Mouse (Mus musculus): ENCODE measurements around the gene Exosc8.
"Not testable (repeated sequence)": the region's sequence is repeated elsewhere in the genome, so short reads cannot be mapped to it uniquely, and the experiment has no call there.

Exosc8 gene

DNA sequence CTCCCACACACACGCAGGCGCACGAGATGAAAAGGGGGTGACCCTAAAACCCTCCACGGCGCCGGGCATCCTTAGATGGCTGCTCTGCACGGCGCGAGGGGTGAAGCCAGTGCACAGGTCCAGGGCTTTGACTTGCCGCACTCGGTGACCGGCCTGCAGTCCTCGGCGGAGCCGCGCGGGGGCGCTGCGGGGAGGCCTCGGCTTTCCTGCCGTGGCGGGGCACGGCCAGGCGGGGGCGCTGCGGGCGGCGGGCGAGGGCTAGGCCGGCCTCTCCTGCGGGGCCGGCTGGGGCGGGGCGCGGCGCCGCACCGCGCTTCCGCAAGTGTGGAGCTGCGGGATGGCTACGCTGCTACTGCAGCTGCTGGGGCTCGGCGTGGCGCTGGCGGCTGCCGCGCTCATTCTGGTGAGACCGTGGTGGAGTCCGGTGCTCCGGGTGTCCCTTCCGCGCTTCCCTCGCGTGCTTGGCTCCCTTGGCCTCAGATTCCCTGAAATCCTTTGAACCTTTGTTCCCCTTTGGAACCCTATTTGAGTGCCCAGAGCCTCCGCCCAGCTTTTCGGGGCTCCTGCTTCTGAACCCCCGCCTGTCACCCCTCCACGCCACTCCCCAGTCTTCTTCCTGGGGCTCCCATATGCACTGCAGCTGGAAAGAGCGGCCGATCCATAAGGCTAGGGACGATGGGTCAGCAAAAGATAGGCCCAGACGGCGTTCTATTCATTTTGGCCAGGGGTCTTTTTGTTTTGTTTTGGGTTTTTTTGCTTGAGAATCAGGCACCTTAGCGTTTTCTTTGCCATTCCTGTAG lies at the start of gene Exosc8, which contains the start of gene Alg5:
TSS of gene Exosc8 (minus strand) at position 147 of the 800 bp plus-strand sequence.
TSS of gene Alg5 (plus strand) at position 293 of the 800 bp plus-strand sequence.
- DNase-seq: peak; percentile 98

GRCm38 (mm10) chr3:54775989-54776631 lies 40.9 kb upstream of the Exosc8 start:
- DNase-seq: no peak

GRCm38 (mm10) chr3:54773613-54774012 lies 38.4 kb upstream of the Exosc8 start:
- DNase-seq: no peak

DNA sequence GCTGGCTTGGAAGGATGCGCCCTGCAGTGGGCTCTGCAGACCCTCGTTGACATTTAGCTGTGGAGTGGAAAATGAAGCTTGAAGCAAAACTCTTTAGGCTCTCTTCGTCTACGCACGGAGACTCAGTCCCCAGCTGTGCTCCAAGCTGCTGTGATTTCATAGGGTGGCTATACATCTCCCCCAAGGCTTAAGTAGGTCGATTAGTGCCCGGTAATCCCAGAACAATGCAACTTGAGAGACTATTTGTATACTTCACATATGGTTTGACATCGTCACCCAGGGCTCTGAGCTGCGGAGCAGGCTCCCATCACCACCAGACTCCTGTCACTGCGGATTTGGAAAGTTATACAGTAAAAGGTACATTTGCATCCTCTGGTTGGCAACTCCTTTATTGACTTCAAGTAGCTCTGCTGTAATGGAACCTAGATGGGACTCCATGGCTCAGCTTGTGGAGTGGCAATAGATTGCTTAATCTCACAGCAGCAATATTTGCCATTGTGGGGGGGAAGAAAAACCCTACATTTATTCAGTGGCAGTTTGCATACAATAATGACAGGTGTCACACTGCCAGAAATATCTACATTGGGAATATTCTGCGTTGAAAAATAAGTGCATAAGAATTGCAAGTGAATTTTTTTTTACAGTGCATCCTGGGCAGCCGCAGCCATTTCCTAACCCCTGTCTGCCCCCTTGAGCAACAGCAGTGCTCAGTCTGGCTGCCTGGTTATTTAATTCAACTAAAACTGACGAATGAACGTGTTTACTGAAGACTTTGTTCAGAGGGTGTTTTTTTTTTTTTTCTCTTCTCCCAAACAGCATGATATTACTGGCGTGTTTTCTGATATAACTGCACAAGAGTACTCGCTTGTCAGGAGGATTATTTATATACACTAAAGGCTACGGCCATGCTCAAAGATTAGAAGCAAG lies 34.4 kb upstream of the Exosc8 start:
- no peak for DNase-seq

DNA sequence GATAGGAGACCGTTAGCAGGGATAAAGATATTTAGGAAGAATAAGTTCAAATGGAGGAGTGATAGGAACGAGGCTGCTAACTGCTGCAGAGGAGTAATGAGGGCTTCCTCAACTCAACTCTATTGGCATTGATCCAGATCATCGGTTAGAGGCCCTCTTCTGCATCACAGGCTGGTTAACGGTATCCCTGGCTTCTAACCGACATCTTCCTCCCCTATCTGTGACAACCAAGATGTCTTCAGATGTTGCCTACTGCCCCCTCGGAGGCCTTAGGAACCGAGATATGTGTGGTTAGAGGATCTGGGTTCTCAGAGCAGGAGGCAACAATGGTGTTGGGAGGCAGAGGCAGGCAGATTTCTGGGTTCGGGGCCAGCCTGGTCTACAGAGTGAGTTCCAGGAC lies 33.4 kb upstream of the Exosc8 start:
- no peak for DNase-seq

- DNase-seq: no peak
Observed at GRCm38 (mm10) chr3:54766811-54767210, 31.6 kb upstream of the Exosc8 start.

- no peak for DNase-seq
Observed at GRCm38 (mm10) chr3:54766034-54766433, 30.8 kb upstream of the Exosc8 start.

DNA sequence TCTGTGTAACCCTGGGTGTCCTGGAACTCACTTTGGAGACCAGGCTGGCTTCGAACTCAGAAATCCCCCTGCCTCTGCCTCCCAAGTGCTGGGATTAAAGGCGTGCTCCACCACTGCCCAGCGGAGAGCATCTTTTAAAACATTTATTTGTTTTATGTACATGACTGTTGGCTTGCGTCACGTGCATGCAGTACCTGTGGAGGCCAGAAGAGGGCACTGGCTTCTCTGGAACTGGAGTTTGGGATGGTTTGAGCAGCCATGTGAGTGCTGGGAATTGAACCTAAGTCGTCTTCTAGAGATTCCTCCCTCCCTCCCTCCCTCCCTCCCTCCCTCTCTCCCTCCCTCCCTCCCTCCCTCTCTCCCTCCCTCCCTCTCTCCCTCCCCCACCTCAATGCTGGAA lies 30.3 kb upstream of the Exosc8 start:
- not testable (repeated sequence) for DNase-seq

DNA sequence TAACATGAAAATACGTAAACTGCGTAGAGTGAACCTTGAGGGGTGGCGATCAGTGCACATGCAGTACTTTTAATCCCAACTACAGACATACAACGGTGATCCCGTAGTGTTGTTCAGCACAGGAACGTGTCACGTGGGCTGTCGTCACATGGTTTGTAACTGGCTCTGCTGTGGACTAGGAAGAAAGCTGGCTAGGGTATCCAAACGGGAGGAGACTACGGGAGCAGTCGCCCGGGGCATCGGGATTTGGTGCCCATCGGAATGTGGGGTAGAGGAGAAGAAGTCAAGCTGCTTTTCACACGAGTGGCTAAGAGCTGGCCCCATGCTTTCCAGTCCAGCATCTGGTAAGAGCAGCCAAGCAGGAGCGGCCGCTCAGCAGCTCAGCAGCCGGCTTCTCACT lies 29.2 kb upstream of the Exosc8 start:
- peak; percentile 95 for DNase-seq

DNA sequence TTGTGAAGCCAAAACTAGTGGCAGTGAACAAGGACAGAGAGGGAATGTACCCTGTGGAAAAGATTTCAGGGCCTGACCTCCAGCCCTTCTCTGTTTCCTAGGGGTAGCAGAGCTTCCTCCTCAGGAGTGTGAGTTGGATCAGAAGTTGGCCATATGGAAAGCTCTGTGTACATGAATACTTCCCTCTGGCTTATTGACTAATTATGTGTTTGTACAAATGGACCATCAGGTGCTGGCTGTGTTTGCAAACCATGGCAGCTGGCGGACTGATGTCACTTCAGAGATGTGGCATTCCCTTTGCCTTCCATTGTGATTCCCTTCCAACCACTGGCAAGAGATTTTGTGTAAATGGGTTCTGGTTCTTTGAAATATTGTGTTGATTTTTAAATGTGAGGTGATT lies 26.1 kb upstream of the Exosc8 start:
- DNase-seq: no peak

- no peak for DNase-seq
Observed at GRCm38 (mm10) chr3:54760321-54761115, 25.3 kb upstream of the Exosc8 start.

DNA sequence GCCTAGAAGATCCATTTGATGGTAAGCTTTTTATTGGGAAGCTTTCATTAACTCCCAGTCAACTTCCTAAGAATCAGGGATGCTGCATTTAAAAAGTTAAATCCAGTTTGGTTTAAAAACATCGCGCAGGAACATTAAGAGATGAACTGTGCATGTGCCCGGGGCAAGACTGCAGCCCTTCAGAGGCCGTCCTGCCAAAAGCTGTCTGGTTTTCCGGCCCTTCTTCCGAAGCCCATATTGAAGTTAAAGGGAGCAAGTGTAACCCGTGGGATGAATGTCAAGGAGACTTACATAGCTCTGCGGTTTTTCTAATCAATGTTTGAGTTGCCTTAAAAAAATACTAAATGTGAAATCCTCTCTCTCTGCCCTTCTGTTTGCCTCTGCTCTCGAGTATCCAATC lies 24.0 kb upstream of the Exosc8 start:
- no peak for DNase-seq

DNA sequence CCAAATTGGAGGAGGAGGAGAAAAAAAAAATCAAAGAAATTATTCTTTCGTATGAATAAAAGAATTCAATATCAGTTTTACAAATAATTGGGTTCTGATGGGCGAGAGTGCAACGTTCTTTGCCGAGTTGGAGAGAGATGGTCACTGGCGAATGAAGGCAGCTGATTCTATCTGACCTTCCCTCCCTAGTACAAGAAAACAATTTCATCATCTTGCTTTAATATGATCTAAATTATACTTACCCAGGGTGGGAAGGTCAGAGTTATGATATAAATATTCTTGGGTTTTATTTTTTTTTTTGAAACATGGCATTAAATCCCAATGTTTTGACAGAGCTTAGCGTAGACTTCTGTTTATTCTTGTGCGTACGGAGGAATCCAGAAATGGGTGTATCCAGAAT lies 22.3 kb upstream of the Exosc8 start:
- DNase-seq: no peak

DNA sequence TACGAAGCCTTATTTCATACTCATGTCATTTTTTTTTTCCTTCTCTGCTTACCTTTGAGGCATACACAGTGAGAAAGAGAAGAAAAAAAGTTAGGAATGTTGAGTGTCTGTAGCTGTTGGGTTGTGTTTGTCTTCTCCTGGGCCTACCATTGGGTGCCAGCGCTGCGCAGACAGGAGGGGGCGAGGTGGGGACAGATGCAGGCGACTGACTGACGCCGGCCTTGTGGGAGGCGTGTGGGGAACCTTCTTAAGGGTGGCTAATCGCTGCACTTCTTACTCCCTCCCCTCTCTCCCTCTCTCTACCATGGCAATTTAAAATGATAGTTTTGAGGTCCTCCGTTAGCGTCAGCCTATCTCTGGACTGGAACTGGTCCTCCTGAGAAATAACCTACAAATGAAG lies 20.9 kb upstream of the Exosc8 start:
- DNase-seq: no peak

DNA sequence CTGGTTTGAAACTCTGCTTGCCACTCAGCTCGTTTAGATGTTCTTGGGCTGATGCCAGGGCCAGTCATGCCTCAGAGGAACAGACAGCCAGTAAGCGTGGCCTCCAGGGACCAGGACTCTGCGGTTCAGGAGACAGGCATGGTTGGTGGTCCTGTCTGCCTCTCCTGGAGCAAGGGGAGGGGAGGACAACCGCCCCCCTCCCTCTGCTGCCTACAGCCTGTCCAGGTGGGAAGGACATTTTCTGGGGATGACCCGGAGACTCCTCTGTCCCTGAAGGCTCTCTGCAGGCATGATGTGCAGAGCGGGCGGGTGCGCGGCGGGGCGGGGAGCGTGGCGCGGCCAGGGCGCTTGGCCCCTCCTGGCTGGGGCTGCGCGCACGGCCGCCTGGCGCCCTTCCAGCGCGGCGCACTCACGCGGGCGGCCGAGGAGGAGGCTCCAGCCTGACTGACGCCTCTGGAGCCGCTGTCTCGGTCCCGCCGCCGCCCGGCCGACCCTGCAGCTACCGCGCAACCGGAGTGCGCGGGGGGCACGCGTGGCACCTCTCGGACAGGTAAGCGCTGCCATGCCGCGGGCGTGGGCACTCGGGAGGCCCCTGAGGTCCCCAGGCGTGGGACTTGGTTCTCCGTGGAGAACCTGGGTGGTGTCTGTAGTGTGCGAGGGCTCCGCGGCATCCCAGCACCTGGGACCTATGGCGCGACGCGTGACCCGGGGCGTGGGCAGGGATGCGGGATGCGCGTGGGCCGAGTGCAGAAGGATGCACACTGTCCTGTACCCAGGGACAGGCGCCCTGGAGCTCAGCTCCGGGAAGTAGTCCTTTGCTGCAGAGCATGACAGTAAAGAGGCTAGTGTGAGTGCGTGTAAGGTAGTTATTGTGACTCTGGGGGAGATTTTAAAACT lies 20.2 kb upstream of the Exosc8 start, which contains the start of gene Smad9:
TSS of gene Smad9 (plus strand) at position 438 of the 897 bp plus-strand sequence.
- DNase-seq: peak; percentile 96

GRCm38 (mm10) chr3:54753411-54753810 lies 18.2 kb upstream of the Exosc8 start:
- no peak for DNase-seq

DNA sequence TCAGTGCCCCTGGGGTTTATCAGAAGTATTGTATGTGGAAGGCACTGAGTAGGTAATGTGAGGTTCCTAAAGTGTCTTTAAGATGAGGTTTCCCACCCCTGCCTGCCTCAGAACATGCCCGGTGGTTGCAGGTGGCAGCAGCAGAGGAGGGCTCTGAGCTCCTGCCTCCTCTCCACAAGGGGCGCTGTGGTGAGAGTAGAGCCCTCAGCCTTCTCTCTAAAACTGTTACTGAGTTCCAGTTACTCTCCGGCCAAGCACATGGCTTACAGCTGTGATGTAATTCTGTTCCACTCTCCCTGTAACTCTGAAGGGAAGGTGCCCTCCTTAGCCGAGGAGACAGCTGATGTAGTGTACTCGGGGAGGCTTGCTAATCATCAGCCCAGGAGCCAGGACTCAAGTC lies 10.6 kb upstream of the Exosc8 start:
- no peak for DNase-seq

- DNase-seq: no peak
Observed at GRCm38 (mm10) chr3:54741965-54742364, 6.8 kb upstream of the Exosc8 start.

GRCm38 (mm10) chr3:54737317-54737716 lies 2.1 kb upstream of the Exosc8 start:
- DNase-seq: peak; percentile 53

- peak; percentile 83 for DNase-seq
Observed at GRCm38 (mm10) chr3:54736101-54736927, 1.1 kb upstream of the Exosc8 start.

Measured in heart, adult 11 months (tissue).